Mouse (Mus musculus) liver, postnatal 0 days (tissue): ENCODE data around the gene Trim39.

Experiments used
- CTCF ChIP-seq: sonication (generic); IDR thresholded peaks from 2 replicates; pipeline ENCODE4 v1.5.1; 2016; ENCODE audit warnings: antibody characterized with exemption, low read depth
- EP300 ChIP-seq: IDR thresholded peaks from 2 replicates; pipeline ENCODE4 v1.6.1; 2016; ENCODE audit warnings: antibody characterized with exemption, low read depth, mild to moderate bottlenecking

DNA sequence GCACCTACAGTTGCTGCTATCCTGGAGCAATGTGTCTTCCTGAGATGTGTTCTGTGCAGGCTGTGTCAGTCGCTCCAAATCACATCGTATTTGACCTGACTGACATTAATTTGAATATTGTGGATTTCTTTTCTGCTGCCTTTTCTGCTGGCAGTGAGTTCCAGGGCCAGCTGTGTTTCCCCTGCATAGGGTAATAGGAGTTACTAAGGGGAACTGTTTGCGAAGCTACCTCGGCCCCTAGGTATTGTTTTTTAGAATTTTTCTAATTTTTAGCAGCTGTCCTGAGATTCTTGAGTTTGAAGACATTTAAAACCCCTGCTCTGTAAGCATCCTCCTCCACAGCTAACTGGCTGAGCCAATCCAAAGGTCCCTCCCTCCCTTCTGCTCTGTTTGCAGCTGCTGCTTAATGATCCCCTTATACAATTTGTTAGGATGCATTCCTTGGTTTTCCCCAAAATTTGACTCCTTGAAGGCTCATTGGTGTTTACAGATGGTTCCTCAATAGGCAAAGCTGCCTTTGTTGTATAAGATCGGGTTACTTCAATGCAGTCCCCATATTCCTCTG lies 43.7 kb upstream of the Trim39 start:
- TF ChIP-seq CTCF: no peak
- no peak for TF ChIP-seq EP300
